Mouse (Mus musculus): Measurements from ENCODE around the gene Ntn5. TPM values are rescaled to one million over a fixed set of nuclear protein-coding genes. Genes with fewer than 3 reads are reported as not detected.
A peak's percentile ranks its signal among the peaks of the same experiment; 100 is the strongest.

Gene Ntn5
- polyA plus RNA-seq, 1 experiment, result 2.1 TPM

- TF ChIP-seq CTCF (IDR thresholded peaks at IDR 0.05; ENCODE audit: borderline replicate concordance, extremely low read depth, insufficient read depth, insufficient read length) (no peak), POLR2A (IDR thresholded peaks at IDR 0.05; ENCODE audit: borderline replicate concordance, extremely low read depth, insufficient read depth, insufficient read length, poor library complexity, severe bottlenecking) (no peak)
- no peak for DNase-seq (ENCODE audit: low read depth)
These were observed 3.0 kb downstream of the Ntn5 start for GRCm38 (mm10) chr7:45686841-45687240.

- no peak for DNase-seq (ENCODE audit: low read depth)
- TF ChIP-seq POLR2A (IDR thresholded peaks at IDR 0.05; ENCODE audit: borderline replicate concordance, extremely low read depth, insufficient read depth, insufficient read length, poor library complexity, severe bottlenecking), result no peak
- no peak for TF ChIP-seq CTCF (IDR thresholded peaks at IDR 0.05; ENCODE audit: borderline replicate concordance, extremely low read depth, insufficient read depth, insufficient read length)
These were observed 5.3 kb downstream of the Ntn5 start for GRCm38 (mm10) chr7:45689099-45689498.

- DNase-seq (ENCODE audit: low read depth), result no peak
- TF ChIP-seq POLR2A (IDR thresholded peaks at IDR 0.05; ENCODE audit: borderline replicate concordance, extremely low read depth, insufficient read depth, insufficient read length, poor library complexity, severe bottlenecking) (no peak), CTCF (IDR thresholded peaks at IDR 0.05; ENCODE audit: borderline replicate concordance, extremely low read depth, insufficient read depth, insufficient read length) (no peak)
These were observed 6.0 kb downstream of the Ntn5 start for GRCm38 (mm10) chr7:45689800-45690199.

- TF ChIP-seq CTCF (IDR thresholded peaks at IDR 0.05; ENCODE audit: borderline replicate concordance, extremely low read depth, insufficient read depth, insufficient read length), result no peak
- no peak for TF ChIP-seq POLR2A (IDR thresholded peaks at IDR 0.05; ENCODE audit: borderline replicate concordance, extremely low read depth, insufficient read depth, insufficient read length, poor library complexity, severe bottlenecking)
- no peak for DNase-seq (ENCODE audit: low read depth)
These were observed 8.5 kb downstream of the Ntn5 start for GRCm38 (mm10) chr7:45692364-45692763.

- no peak for DNase-seq (ENCODE audit: low read depth)
- no peak for TF ChIP-seq CTCF (IDR thresholded peaks at IDR 0.05; ENCODE audit: borderline replicate concordance, extremely low read depth, insufficient read depth, insufficient read length)
- TF ChIP-seq POLR2A (IDR thresholded peaks at IDR 0.05; ENCODE audit: borderline replicate concordance, extremely low read depth, insufficient read depth, insufficient read length, poor library complexity, severe bottlenecking), result no peak
These were observed 10.2 kb downstream of the Ntn5 start, which contains the start of gene Sec1 for GRCm38 (mm10) chr7:45693921-45694591. TSS of gene Sec1 (minus strand) at chr7:45694402.

- peak; percentile 13 for DNase-seq (ENCODE audit: low read depth)
- TF ChIP-seq POLR2A (IDR thresholded peaks at IDR 0.05; ENCODE audit: borderline replicate concordance, extremely low read depth, insufficient read depth, insufficient read length, poor library complexity, severe bottlenecking) (no peak), CTCF (IDR thresholded peaks at IDR 0.05; ENCODE audit: borderline replicate concordance, extremely low read depth, insufficient read depth, insufficient read length) (no peak)
These were observed 11.3 kb downstream of the Ntn5 start for GRCm38 (mm10) chr7:45695098-45695497.

- no peak for DNase-seq (ENCODE audit: low read depth)
- TF ChIP-seq CTCF (IDR thresholded peaks at IDR 0.05; ENCODE audit: borderline replicate concordance, extremely low read depth, insufficient read depth, insufficient read length) (no peak), POLR2A (IDR thresholded peaks at IDR 0.05; ENCODE audit: borderline replicate concordance, extremely low read depth, insufficient read depth, insufficient read length, poor library complexity, severe bottlenecking) (no peak)
These were observed 14.1 kb downstream of the Ntn5 start for GRCm38 (mm10) chr7:45697894-45698293.

GRCm38 (mm10) chr7:45699523-45700141 is 15.8 kb downstream of the Ntn5 start, which contains the start of gene Car11:
TSS of gene Car11 (plus strand) at chr7:45699843.
- TF ChIP-seq POLR2A (IDR thresholded peaks at IDR 0.05; ENCODE audit: borderline replicate concordance, extremely low read depth, insufficient read depth, insufficient read length, poor library complexity, severe bottlenecking), result no peak
- TF ChIP-seq CTCF (IDR thresholded peaks at IDR 0.05; ENCODE audit: borderline replicate concordance, extremely low read depth, insufficient read depth, insufficient read length), result no peak
- peak; percentile 41 for DNase-seq (ENCODE audit: low read depth)

- DNase-seq (ENCODE audit: low read depth), result peak; percentile 92
- TF ChIP-seq POLR2A (IDR thresholded peaks at IDR 0.05; ENCODE audit: borderline replicate concordance, extremely low read depth, insufficient read depth, insufficient read length, poor library complexity, severe bottlenecking), result no peak
- TF ChIP-seq CTCF (IDR thresholded peaks at IDR 0.05; ENCODE audit: borderline replicate concordance, extremely low read depth, insufficient read depth, insufficient read length), result no peak
These were observed 16.6 kb downstream of the Ntn5 start for GRCm38 (mm10) chr7:45700301-45701015.

GRCm38 (mm10) chr7:45701072-45701471 is 17.2 kb downstream of the Ntn5 start:
- no peak for TF ChIP-seq CTCF (IDR thresholded peaks at IDR 0.05; ENCODE audit: borderline replicate concordance, extremely low read depth, insufficient read depth, insufficient read length)
- TF ChIP-seq POLR2A (IDR thresholded peaks at IDR 0.05; ENCODE audit: borderline replicate concordance, extremely low read depth, insufficient read depth, insufficient read length, poor library complexity, severe bottlenecking), result no peak
- DNase-seq (ENCODE audit: low read depth), result no peak

GRCm38 (mm10) chr7:45701607-45702006 is 17.8 kb downstream of the Ntn5 start:
- no peak for TF ChIP-seq POLR2A (IDR thresholded peaks at IDR 0.05; ENCODE audit: borderline replicate concordance, extremely low read depth, insufficient read depth, insufficient read length, poor library complexity, severe bottlenecking)
- no peak for TF ChIP-seq CTCF (IDR thresholded peaks at IDR 0.05; ENCODE audit: borderline replicate concordance, extremely low read depth, insufficient read depth, insufficient read length)
- DNase-seq (ENCODE audit: low read depth), result no peak
